Mouse (Mus musculus) lung, postnatal 0 days (tissue): Measurements from ENCODE around the gene Siah3.

Source experiments
- CTCF ChIP-seq: IDR thresholded peaks from 2 replicates; pipeline ENCODE4 v1.5.1; 2016; ENCODE audit warnings: antibody characterized with exemption, mild to moderate bottlenecking
- EP300 ChIP-seq: IDR thresholded peaks from 2 replicates; pipeline ENCODE4 v1.6.1; 2016; ENCODE audit warnings: antibody characterized with exemption, mild to moderate bottlenecking, control low read depth

- TF ChIP-seq CTCF = no peak
- TF ChIP-seq EP300 = no peak
Measured at GRCm38 (mm10) chr14:75420811-75421210, 35.0 kb upstream of the Siah3 start.
